Mouse (Mus musculus) cerebellum, adult 2 months (tissue): ENCODE data around the gene Whrn.

Experiments used
- CTCF ChIP-seq: fragments of 200-500 bp; IDR thresholded peaks from 2 replicates; pipeline ENCODE4 v1.5.1; 2011; ENCODE audit warnings: low read depth, mild to moderate bottlenecking, control low read depth, low read length, moderate library complexity, borderline replicate concordance; ENCODE audit not compliant: insufficient read depth
- POLR2A ChIP-seq: fragments of 200-500 bp; IDR thresholded peaks from 2 replicates; pipeline ENCODE4 v1.6.1; 2011; ENCODE audit warnings: low read length, control low read depth, borderline replicate concordance; ENCODE audit not compliant: insufficient read depth

- TF ChIP-seq CTCF = no peak
- no peak for TF ChIP-seq POLR2A
Measured at GRCm38 (mm10) chr4:63490146-63490545, 5.6 kb downstream of the Whrn start.
